Mouse (Mus musculus) stomach, postnatal 0 days (tissue): Measurements from ENCODE around the gene Ppil4.

Source experiments
- CTCF ChIP-seq: IDR thresholded peaks from 2 replicates; pipeline ENCODE4 v1.5.1; 2016; ENCODE audit warnings: antibody characterized with exemption, low read depth, mild to moderate bottlenecking, moderate library complexity
- EP300 ChIP-seq: optimal IDR thresholded peaks from 2 replicates; pipeline ENCODE3; 2016; ENCODE audit warnings: antibody characterized with exemption

GRCm38 (mm10) chr10:7867666-7868030 lies 75.0 kb downstream of the Ppil4 start:
- no peak for TF ChIP-seq CTCF
- no peak for TF ChIP-seq EP300
